Mouse (Mus musculus) limb, embryonic 15.5 days (tissue): ENCODE measurements around the gene Wdr66. TPM values are rescaled to one million over a fixed set of nuclear protein-coding genes. Genes with fewer than 3 reads are reported as not detected.

Experiments used
- ATAC-seq: fragments of 200-750 bp; cut with Nextera tagmentation; 2 replicates; pipeline ENCODE4 v1.8.0; 2017; ENCODE audit warnings: low read depth, moderate TSS enrichment; ENCODE audit not compliant: insufficient number of reproducible peaks, low FRiP score, low TSS enrichment
- H3K27ac ChIP-seq: fragments of 300-500 bp; sonication (generic); 2 replicates; pipeline ENCODE4 v1.5.1; 2015; ENCODE audit warnings: moderate library complexity, mild to moderate bottlenecking, inconsistent platforms
- H3K27me3 ChIP-seq: fragments of 300-500 bp; sonication (generic); 2 replicates; pipeline ENCODE4 v1.6.1; 2015; ENCODE audit warnings: inconsistent platforms
- H3K36me3 ChIP-seq: fragments of 300-500 bp; sonication (generic); 2 replicates; pipeline ENCODE4 v1.6.1; 2015; ENCODE audit warnings: inconsistent platforms
- H3K4me1 ChIP-seq: fragments of 300-500 bp; sonication (generic); 2 replicates; pipeline ENCODE4 v1.6.1; 2015; ENCODE audit warnings: inconsistent platforms
- H3K4me2 ChIP-seq: fragments of 300-500 bp; sonication (generic); 2 replicates; pipeline ENCODE4 v1.6.1; 2015; ENCODE audit warnings: mild to moderate bottlenecking, inconsistent platforms
- H3K4me3 ChIP-seq: fragments of 300-500 bp; sonication (generic); 2 replicates; pipeline ENCODE4 v1.5.1; 2015; ENCODE audit warnings: mild to moderate bottlenecking, inconsistent platforms
- H3K9ac ChIP-seq: fragments of 300-500 bp; sonication (generic); 2 replicates; pipeline ENCODE4 v1.6.1; 2015; ENCODE audit warnings: inconsistent platforms
- H3K9me3 ChIP-seq: fragments of 300-500 bp; sonication (generic); 2 replicates; pipeline ENCODE4 v1.6.1; 2016; ENCODE audit warnings: inconsistent platforms
- WGBS: fragments of 180-500 bp; shearing (Covaris S2); methylation state at CpG from one replicate; pipeline ENCODE4 v1.1.7; 2015; 5-methylcytosine and 5-hydroxymethylcytosine counted together
- polyA plus RNA-seq: library from polyadenylated mRNA; unstranded; fragments of >200 nt; fragmentation: Nextera tagmentation; extraction: Ambion mirVana; gene quantifications from 2 replicates; pipeline ENCODE4 v1.2.1, GENCODE M21; 2015

The Wdr66 gene
- polyA plus RNA-seq, 1 experiment from 2014 or later, result 0.23 TPM

DNA sequence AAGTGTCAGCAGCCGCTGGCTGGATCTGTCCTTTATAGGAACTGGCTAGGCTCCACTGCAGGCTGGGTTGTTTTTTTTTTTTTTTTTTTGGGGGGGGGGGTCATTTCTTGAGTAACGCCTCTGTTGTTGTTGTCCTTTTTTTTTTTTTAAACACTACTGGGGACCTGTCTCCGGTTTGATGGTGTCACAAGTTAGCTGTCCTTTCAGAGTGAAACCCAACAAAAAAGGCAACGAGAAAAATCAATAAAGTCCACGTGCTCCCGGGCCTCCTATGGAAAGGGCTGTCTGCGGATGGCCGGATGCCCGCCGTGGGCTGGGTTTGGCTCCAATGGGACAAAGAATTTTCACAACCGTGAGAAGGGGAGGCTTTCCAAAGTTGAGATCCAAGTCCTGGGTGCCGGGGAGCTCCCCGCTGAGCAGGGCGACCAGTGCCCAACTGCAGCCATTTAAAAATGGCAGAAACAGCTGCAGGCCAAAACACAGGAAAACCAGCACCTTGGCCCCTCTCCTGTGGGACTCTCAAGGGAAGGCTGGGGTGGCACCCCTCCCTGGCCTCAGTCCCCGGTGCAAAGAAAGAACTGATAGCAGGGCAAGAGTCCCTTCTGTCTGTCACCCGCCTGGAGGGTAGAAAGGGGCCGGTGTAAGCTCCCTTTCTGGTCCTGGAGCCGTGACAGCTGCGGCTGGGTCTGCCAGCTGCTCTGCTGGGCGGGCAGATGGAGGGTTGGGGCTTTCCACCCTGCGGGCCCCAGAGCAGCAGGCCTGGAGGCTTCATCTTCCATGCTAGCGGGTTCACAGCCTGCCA is 94.2 kb downstream of the Wdr66 start:
- WGBS, result 2% methylated on average over 22 of the region's 22 CpGs
- Histone ChIP-seq H3K4me2 (peak overlapping the region; percentile 85), H3K9me3 (no peaks in the 10 kb centered on the region), H3K36me3 (peaks cover 6% of the 10 kb centered on the region; the same call in 1 of the 2 replicates), H3K4me3 (peak overlapping the region; percentile 96), H3K9ac (peak overlapping the region; percentile 90), H3K27me3 (no peaks in the 10 kb centered on the region), H3K4me1 (peaks cover 30% of the 10 kb centered on the region), H3K27ac (peak overlapping the region; percentile 98)
- peak; percentile 68 for ATAC-seq

GRCm38 (mm10) chr5:123346701-123347270 is 94.9 kb downstream of the Wdr66 start:
- Histone ChIP-seq H3K27me3 (no peaks in the 10 kb centered on the region), H3K9ac (peak overlapping the region; percentile 35; the same call in 1 of the 2 replicates), H3K36me3 (peaks cover 10% of the 10 kb centered on the region), H3K4me3 (peak overlapping the region; percentile 96), H3K4me2 (peak overlapping the region; percentile 85), H3K4me1 (peaks cover 30% of the 10 kb centered on the region), H3K27ac (peak overlapping the region; percentile 98), H3K9me3 (no peaks in the 10 kb centered on the region)
- 52% methylated on average over 7 of the region's 7 CpGs for WGBS
- ATAC-seq, result no peak

- no peak for ATAC-seq
- no peaks in the 10 kb centered on the region for H3K9me3 ChIP-seq
- H3K4me3 ChIP-seq, result no peak overlapping the region
- no peaks in the 10 kb centered on the region for H3K27me3 ChIP-seq
- no peak overlapping the region for H3K27ac ChIP-seq
- no peak overlapping the region for H3K9ac ChIP-seq
- peaks cover 30% of the 10 kb centered on the region for H3K4me1 ChIP-seq
- H3K4me2 ChIP-seq, result no peak overlapping the region
- H3K36me3 ChIP-seq, result peaks cover 16% of the 10 kb centered on the region
- WGBS, result 81% methylated on average over 2 of the region's 2 CpGs
Measured at GRCm38 (mm10) chr5:123347985-123348384, 96.1 kb downstream of the Wdr66 start.

DNA sequence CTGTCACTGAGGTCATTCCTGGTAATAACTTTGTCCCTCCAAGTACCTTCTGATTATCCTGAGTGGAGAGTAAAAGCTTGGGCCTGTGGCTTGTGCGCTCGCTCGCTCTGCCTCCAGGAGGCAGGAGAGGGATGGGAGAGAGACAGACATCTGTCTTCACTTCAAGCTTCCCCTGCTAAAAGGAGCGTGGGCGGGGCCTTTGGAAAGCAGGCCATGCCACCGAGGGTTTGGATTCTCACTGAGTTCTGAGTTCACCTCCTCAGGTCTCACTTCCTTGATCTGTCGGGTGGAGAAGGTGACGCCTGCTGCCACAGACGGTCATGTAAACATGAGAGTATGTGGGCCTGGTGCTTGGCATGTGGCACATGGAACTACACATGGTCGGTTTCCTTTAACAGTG is 98.5 kb downstream of the Wdr66 start:
- 61% methylated on average over 10 of the region's 10 CpGs for whole genome bisulfite sequencing
- no peak overlapping the region for H3K4me2 ChIP-seq
- peaks cover 24% of the 10 kb centered on the region for H3K4me1 ChIP-seq
- H3K4me3 ChIP-seq, result no peak overlapping the region
- no peak overlapping the region for H3K9ac ChIP-seq
- no peak for ATAC-seq
- H3K27me3 ChIP-seq, result no peaks in the 10 kb centered on the region
- H3K27ac ChIP-seq, result no peak overlapping the region; the same call in 1 of the 2 replicates
- peaks cover 18% of the 10 kb centered on the region for H3K36me3 ChIP-seq
- H3K9me3 ChIP-seq, result no peaks in the 10 kb centered on the region

DNA sequence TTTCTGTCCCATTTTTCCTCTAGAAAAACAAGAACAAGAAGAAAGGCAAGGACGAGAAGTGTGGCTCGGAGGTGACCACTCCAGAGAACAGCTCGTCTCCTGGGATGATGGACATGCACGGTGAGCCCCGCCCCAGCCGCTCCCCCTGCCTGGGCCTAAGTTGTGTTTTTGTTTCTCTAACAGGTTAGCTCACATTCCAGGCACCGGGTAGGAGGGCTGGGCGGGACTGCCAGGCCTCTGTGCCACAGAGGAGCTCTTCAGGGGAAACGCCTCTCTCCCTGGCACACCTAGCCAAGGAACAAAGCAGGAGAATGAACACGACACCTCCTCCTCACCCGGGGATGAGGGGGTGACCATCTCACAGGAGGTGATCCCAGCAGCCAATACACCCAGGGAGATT is 104.0 kb downstream of the Wdr66 start:
- peaks cover 64% of the 10 kb centered on the region for H3K36me3 ChIP-seq
- H3K27me3 ChIP-seq, result no peaks in the 10 kb centered on the region
- no peak for ATAC-seq
- H3K4me3 ChIP-seq, result no peak overlapping the region
- no peak overlapping the region for H3K9ac ChIP-seq
- 72% methylated on average over 11 of the region's 11 CpGs for WGBS
- no peaks in the 10 kb centered on the region for H3K4me1 ChIP-seq
- peak overlapping the region; percentile 50 for H3K27ac ChIP-seq
- no peak overlapping the region for H3K4me2 ChIP-seq
- no peaks in the 10 kb centered on the region for H3K9me3 ChIP-seq

- Histone ChIP-seq H3K9me3 (no peaks in the 10 kb centered on the region), H3K27ac (no peak overlapping the region), H3K36me3 (peaks cover 68% of the 10 kb centered on the region), H3K4me1 (no peaks in the 10 kb centered on the region), H3K4me2 (no peak overlapping the region), H3K27me3 (no peaks in the 10 kb centered on the region), H3K9ac (no peak overlapping the region), H3K4me3 (no peak overlapping the region)
- ATAC-seq, result no peak
- WGBS, result 60% methylated on average over 4 of the region's 4 CpGs
Measured at GRCm38 (mm10) chr5:123357253-123357652, 105.4 kb downstream of the Wdr66 start.

DNA sequence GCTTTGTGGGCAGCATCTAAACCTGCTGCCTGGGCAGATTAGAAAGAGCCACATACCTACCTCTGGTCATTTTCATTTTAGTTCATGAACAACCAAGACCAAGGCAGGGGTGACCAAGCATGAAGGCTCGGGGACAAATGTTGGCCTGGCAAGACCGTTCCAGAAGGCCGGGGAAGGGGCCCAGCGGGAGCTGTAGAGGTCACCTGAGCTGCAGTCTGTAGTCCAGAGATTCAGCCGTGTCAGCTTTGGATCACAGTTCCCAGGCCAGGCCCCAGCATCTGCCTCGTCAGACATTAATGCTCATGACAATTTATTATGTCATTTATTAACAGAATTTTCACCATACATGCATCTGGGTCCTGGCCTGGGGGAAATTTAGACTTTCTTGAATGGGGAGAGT is 107.5 kb downstream of the Wdr66 start:
- WGBS, result 87% methylated on average over 6 of the region's 6 CpGs
- no peaks in the 10 kb centered on the region for H3K9me3 ChIP-seq
- no peak overlapping the region for H3K27ac ChIP-seq
- no peaks in the 10 kb centered on the region for H3K4me1 ChIP-seq
- no peak for ATAC-seq
- no peak overlapping the region for H3K9ac ChIP-seq
- no peak overlapping the region for H3K4me2 ChIP-seq
- peaks cover 87% of the 10 kb centered on the region for H3K36me3 ChIP-seq
- no peak overlapping the region for H3K4me3 ChIP-seq
- H3K27me3 ChIP-seq, result no peaks in the 10 kb centered on the region

GRCm38 (mm10) chr5:123362911-123363310 is 111.0 kb downstream of the Wdr66 start:
- Histone ChIP-seq H3K4me2 (no peak overlapping the region), H3K9me3 (no peaks in the 10 kb centered on the region), H3K9ac (no peak overlapping the region), H3K27ac (no peak overlapping the region), H3K27me3 (no peaks in the 10 kb centered on the region), H3K4me3 (no peak overlapping the region), H3K4me1 (no peaks in the 10 kb centered on the region), H3K36me3 (peaks cover 83% of the 10 kb centered on the region)
- no peak for ATAC-seq
- 85% methylated on average over 4 of the region's 4 CpGs for WGBS

- no peak overlapping the region for H3K4me2 ChIP-seq
- peak; percentile 74; the same call in 1 of the 2 replicates for ATAC-seq
- H3K27ac ChIP-seq, result no peak overlapping the region
- peaks cover 72% of the 10 kb centered on the region for H3K36me3 ChIP-seq
- H3K27me3 ChIP-seq, result no peaks in the 10 kb centered on the region
- no peak overlapping the region for H3K4me3 ChIP-seq
- H3K9me3 ChIP-seq, result no peaks in the 10 kb centered on the region
- H3K4me1 ChIP-seq, result no peaks in the 10 kb centered on the region
- WGBS, result 66% methylated on average over 11 of the region's 11 CpGs
- H3K9ac ChIP-seq, result no peak overlapping the region
Measured at GRCm38 (mm10) chr5:123364302-123364971, 112.5 kb downstream of the Wdr66 start.

GRCm38 (mm10) chr5:123368869-123369488 is 117.1 kb downstream of the Wdr66 start:
- no peaks in the 10 kb centered on the region for H3K27me3 ChIP-seq
- no peak for ATAC-seq
- no peaks in the 10 kb centered on the region for H3K4me1 ChIP-seq
- peaks cover 72% of the 10 kb centered on the region for H3K36me3 ChIP-seq
- no peak overlapping the region for H3K27ac ChIP-seq
- H3K9ac ChIP-seq, result no peak overlapping the region
- no peak overlapping the region for H3K4me2 ChIP-seq
- 77% methylated on average over 13 of the region's 13 CpGs for WGBS
- H3K9me3 ChIP-seq, result no peaks in the 10 kb centered on the region
- H3K4me3 ChIP-seq, result no peak overlapping the region

DNA sequence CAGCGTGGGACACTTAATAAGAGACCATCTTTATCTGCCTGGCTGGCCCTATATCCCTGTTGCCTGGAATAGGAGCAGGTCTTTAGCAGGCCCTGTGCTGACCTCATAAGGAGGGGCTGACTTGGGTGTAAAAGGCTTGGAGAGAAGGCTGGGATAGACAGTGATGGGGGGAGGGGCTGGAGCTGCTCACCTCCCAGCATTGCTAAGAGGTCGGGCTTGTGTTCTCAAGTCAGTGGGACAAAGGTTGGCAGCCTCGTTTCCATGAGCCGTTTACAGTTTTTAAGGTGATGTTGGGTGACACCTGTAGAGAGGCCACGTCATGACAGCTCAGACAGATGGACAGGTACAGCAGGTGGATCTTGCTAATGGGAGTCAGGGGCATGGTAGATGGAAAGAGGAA is 118.1 kb downstream of the Wdr66 start:
- no peaks in the 10 kb centered on the region for H3K9me3 ChIP-seq
- H3K36me3 ChIP-seq, result peaks cover 68% of the 10 kb centered on the region
- no peak overlapping the region for H3K27ac ChIP-seq
- H3K27me3 ChIP-seq, result no peaks in the 10 kb centered on the region
- 83% methylated on average over 5 of the region's 5 CpGs for WGBS
- no peak overlapping the region for H3K4me3 ChIP-seq
- no peak overlapping the region for H3K9ac ChIP-seq
- no peak overlapping the region for H3K4me2 ChIP-seq
- H3K4me1 ChIP-seq, result no peaks in the 10 kb centered on the region
- no peak for ATAC-seq

- WGBS, result 86% methylated on average over 10 of the region's 10 CpGs
- H3K4me2 ChIP-seq, result no peak overlapping the region
- H3K9me3 ChIP-seq, result no peaks in the 10 kb centered on the region
- H3K9ac ChIP-seq, result no peak overlapping the region
- no peak overlapping the region for H3K27ac ChIP-seq
- peaks cover 44% of the 10 kb centered on the region for H3K36me3 ChIP-seq
- H3K4me3 ChIP-seq, result no peak overlapping the region
- no peak for ATAC-seq
- no peaks in the 10 kb centered on the region for H3K27me3 ChIP-seq
- H3K4me1 ChIP-seq, result peaks cover 15% of the 10 kb centered on the region
Measured at GRCm38 (mm10) chr5:123375262-123375661, 123.4 kb downstream of the Wdr66 start.
